Mouse (Mus musculus) heart, postnatal 10 days (tissue): ENCODE measurements around the gene Mrc2. TPM values are rescaled to one million over a fixed set of nuclear protein-coding genes. Genes with fewer than 3 reads are reported as not detected.

ENCODE experiments used
- DNase-seq, 2 experiments: peaks; one replicate each; pipeline ENCODE4 v3.0.0; 2021
- intact Hi-C: fragments of 180-260 bp; cut with DNase I; formaldehyde crosslinking; loops from one replicate; pipeline ENCODE4 v1.15.1; 2025
- total RNA-seq, 2 experiments: library from RNA; stranded (reverse); gene quantifications; 2 replicates each; pipeline ENCODE4 v1.2.3; 2021

The Mrc2 gene
- total RNA-seq: 10 to 100 TPM; 35.1 to 35.9 TPM

- intact Hi-C loops: loop anchor here (2.0 kb wide), 1 partner anchor 20 kb away; no protein-coding TSS in a partner anchor
- DNase-seq: peak; percentile 77
Measured at GRCm38 (mm10) chr11:105292124-105293071, at the start of gene Mrc2. TSS of gene Mrc2 (plus strand) at chr11:105292643.

GRCm38 (mm10) chr11:105246369-105246768 lies 46.1 kb upstream of the Mrc2 start:
- DNase-seq: no peak

GRCm38 (mm10) chr11:105246785-105247184 lies 45.7 kb upstream of the Mrc2 start:
- no peak for DNase-seq
- intact Hi-C loops: no loop called here

More at GRCm38 (mm10) chr11:105246369-105246768, 46.1 kb upstream of the Mrc2 start:
- intact Hi-C loops: no loop called here

GRCm38 (mm10) chr11:105247321-105247720 lies 45.1 kb upstream of the Mrc2 start:
- intact Hi-C loops: no loop called here
- no peak for DNase-seq

GRCm38 (mm10) chr11:105259733-105260132 lies 32.7 kb upstream of the Mrc2 start:
- intact Hi-C loops: no loop called here
- DNase-seq: no peak

GRCm38 (mm10) chr11:105261116-105261515 lies 31.3 kb upstream of the Mrc2 start:
- no peak for DNase-seq
- intact Hi-C loops: no loop called here

- peak in 1 of 2 experiments; percentile 26 for DNase-seq
- intact Hi-C loops: no loop called here
Measured at GRCm38 (mm10) chr11:105261601-105262351, 30.7 kb upstream of the Mrc2 start.

GRCm38 (mm10) chr11:105264506-105264905 lies 27.9 kb upstream of the Mrc2 start:
- DNase-seq: no peak
- intact Hi-C loops: no loop called here

GRCm38 (mm10) chr11:105264988-105265387 lies 27.5 kb upstream of the Mrc2 start:
- DNase-seq: no peak
- intact Hi-C loops: no loop called here

GRCm38 (mm10) chr11:105270155-105270554 lies 22.3 kb upstream of the Mrc2 start:
- intact Hi-C loops: loop anchor here (5.0 kb wide), 3 partner anchors 77 to 642 kb away; no protein-coding TSS in a partner anchor
- DNase-seq: peak; percentile 84 to 87

- DNase-seq: no peak
- intact Hi-C loops: no loop called here
Measured at GRCm38 (mm10) chr11:105280456-105280855, 12.0 kb upstream of the Mrc2 start.

GRCm38 (mm10) chr11:105281291-105281690 lies 11.2 kb upstream of the Mrc2 start:
- DNase-seq: no peak
- intact Hi-C loops: no loop called here

- intact Hi-C loops: no loop called here
- no peak for DNase-seq
Measured at GRCm38 (mm10) chr11:105281763-105282459, 10.5 kb upstream of the Mrc2 start.

GRCm38 (mm10) chr11:105282460-105282859 lies 10.0 kb upstream of the Mrc2 start:
- DNase-seq: peak; percentile 71 to 77
- intact Hi-C loops: no loop called here

- DNase-seq: no peak
- intact Hi-C loops: no loop called here
Measured at GRCm38 (mm10) chr11:105283016-105283415, 9.4 kb upstream of the Mrc2 start.

- intact Hi-C loops: no loop called here
- DNase-seq: peak in 1 of 2 experiments; percentile 30
Measured at GRCm38 (mm10) chr11:105285720-105286119, 6.7 kb upstream of the Mrc2 start.

GRCm38 (mm10) chr11:105289403-105289802 lies 3.0 kb upstream of the Mrc2 start:
- intact Hi-C loops: no loop called here
- peak in 1 of 2 experiments; percentile 35 for DNase-seq

- intact Hi-C loops: loop anchor here (2.0 kb wide), 1 partner anchor 21 kb away; no protein-coding TSS in a partner anchor
- DNase-seq: peak; percentile 62 to 70
Measured at GRCm38 (mm10) chr11:105291681-105292123, 741 bp upstream of the Mrc2 start.

GRCm38 (mm10) chr11:105293101-105293581 lies 698 bp downstream of the Mrc2 start:
- DNase-seq: peak; percentile 71 to 77
- intact Hi-C loops: loop anchor here (2.0 kb wide), 1 partner anchor 20 kb away; no protein-coding TSS in a partner anchor

GRCm38 (mm10) chr11:105293901-105294494 lies 1.6 kb downstream of the Mrc2 start:
- intact Hi-C loops: loop anchor here (2.0 kb wide), 1 partner anchor 19 kb away; no protein-coding TSS in a partner anchor
- DNase-seq: peak; percentile 42 to 48
